ENCODE assay signal across 9 mouse cellular contexts in genomic region chr9:121830956-121831293, GRCm38 (mm10). TPM values are rescaled to one million over a fixed set of nuclear protein-coding genes. Genes with fewer than 3 reads are reported as not detected.
A peak's percentile ranks its signal among the peaks of the same experiment; 100 is the strongest.
DNase-seq lines count a peak whose midpoint lies in the region; ATAC-seq and TF ChIP-seq lines count a peak whose summit lies in the region.
"Had no signal": no experiment of that assay in that cellular context is flagged by ENCODE, and none has a peak within 500 bp of the region (broad histone marks: within the 10 kb centered on the region; RNA-seq: fewer than 3 reads in every experiment).

No protein-coding gene starts in this region.

- WGBS in lung, embryonic 14.5 days: 20% methylated on average over 6 of the region's 6 CpGs

- ATAC-seq in lung, embryonic 14.5 days (ENCODE audit: insufficient read depth): 0 out of 2 replicates have a peak, but pooled peaks have one; percentile 10

- no peak overlapping the region for H3K27ac ChIP-seq in lung, embryonic 14.5 days (ENCODE audit: low read depth)
- H3K27ac ChIP-seq: heart, embryonic 15.5 days had no signal

- no peaks in the 10 kb centered on the region for H3K27me3 ChIP-seq in lung, embryonic 14.5 days (ENCODE audit: insufficient read depth, low read length)

- H3K4me3 ChIP-seq in lung, embryonic 14.5 days (ENCODE audit: low read depth, low read length): no peak overlapping the region
- H3K4me3 ChIP-seq: heart, embryonic 15.5 days had no signal

- H3K4me1 ChIP-seq in lung, embryonic 14.5 days (ENCODE audit: insufficient read depth): no peaks in the 10 kb centered on the region
- H3K4me1 ChIP-seq: heart, embryonic 15.5 days had no signal

- no peaks in the 10 kb centered on the region; the same call in 1 of the 2 replicates for H3K9me3 ChIP-seq in lung, embryonic 14.5 days (ENCODE audit: low read depth, low read length)
- H3K9me3 ChIP-seq: heart, embryonic 15.5 days had no signal

- peak; percentile 90 for TF ChIP-seq CTCF in lung, embryonic 14.5 days (IDR thresholded peaks at IDR 0.05; ENCODE audit: low read depth)

- DNase-seq in CD4-positive helper T cell, adult 2 months (ENCODE audit: low read depth, low spot score): peak; percentile 72
- peak; percentile 88 for DNase-seq in adipocyte (ENCODE audit: low spot score)
- DNase-seq in embryo, embryonic 10 days (ENCODE audit: low spot score): peak; percentile 78
- peak; percentile 82 to 91 for DNase-seq in heart, postnatal 10 days
- DNase-seq in layer of hippocampus, adult 11-12 months (ENCODE audit: low spot score): peak; percentile 93
- DNase-seq in lung, embryonic 14.5 days: peak; percentile 94
- DNase-seq in ovary, postnatal 36 days (ENCODE audit: low spot score): peak; percentile 61
- DNase-seq in thymus, postnatal 14 days: peak; percentile 80

- no peak overlapping the region for H3K9ac ChIP-seq in lung, embryonic 14.5 days
- H3K9ac ChIP-seq: heart, embryonic 15.5 days had no signal

- intact Hi-C loops in heart, postnatal 10 days (cut with DNase I): loop anchor here (1.0 to 5.0 kb wide), 2 partner anchors 46 to 156 kb away; no protein-coding TSS in a partner anchor

- no peak overlapping the region for H3K4me2 ChIP-seq in lung, embryonic 14.5 days
- H3K4me2 ChIP-seq: heart, embryonic 15.5 days had no signal

- H3K36me3 ChIP-seq in lung, embryonic 14.5 days (ENCODE audit: insufficient read depth): no peaks in the 10 kb centered on the region
- H3K36me3 ChIP-seq: heart, embryonic 15.5 days had no signal

RNA-seq across cellular contexts. Expression of gene Ccdc13, which starts 8.3 kb away (rescaled TPM):
- total RNA-seq in heart, postnatal 10 days (2021): not detected
- 0.39 and 0.78 TPM in 2 replicates for polyA plus RNA-seq in lung, embryonic 14.5 days (2014; fragmentation: Nextera tagmentation; extraction: Ambion mirVana)
- polyA plus RNA-seq: heart, embryonic 15.5 days had no signal

RNA-seq across cellular contexts. Expression of gene Higd1a, which starts 27.2 kb away (rescaled TPM):
- 100 to 1,000 TPM; 181 to 183 TPM for total RNA-seq in heart, postnatal 10 days (2021)
- 163 and 169 TPM in 2 replicates for polyA plus RNA-seq in lung, embryonic 14.5 days (2014; fragmentation: Nextera tagmentation; extraction: Ambion mirVana)

RNA-seq across cellular contexts. Expression of gene Hhatl, which starts 38.6 kb away (rescaled TPM):
- total RNA-seq in heart, postnatal 10 days (2021): 100 to 1,000 TPM; 111 to 112 TPM
- polyA plus RNA-seq in lung, embryonic 14.5 days (2014; fragmentation: Nextera tagmentation; extraction: Ambion mirVana): 0.34 and 0.91 TPM in 2 replicates

RNA-seq across cellular contexts. Expression of gene Klhl40, which starts 53.5 kb away (rescaled TPM):
- 10 to 100 TPM; 10.4 to 10.7 TPM for total RNA-seq in heart, postnatal 10 days (2021)
- 0.17 and 0.30 TPM in 2 replicates for polyA plus RNA-seq in lung, embryonic 14.5 days (2014; fragmentation: Nextera tagmentation; extraction: Ambion mirVana)
